Mouse (Mus musculus) kidney, postnatal 0 days (tissue): Measurements from ENCODE around the gene Klf16. TPM values are rescaled to one million over a fixed set of nuclear protein-coding genes. Genes with fewer than 3 reads are reported as not detected.
A peak's percentile ranks its signal among the peaks of the same experiment; 100 is the strongest.

Experiments
- ATAC-seq: fragments of 200-750 bp; cut with Nextera tagmentation; replicated peaks from 2 replicates; pipeline ENCODE4 v1.8.0; 2017; ENCODE audit warnings: low read depth, moderate number of reproducible peaks, moderate TSS enrichment, moderate library complexity; ENCODE audit not compliant: low FRiP score
- DNase-seq: peaks from one replicate; pipeline ENCODE4 v3.0.0-alpha.2; 2016; ENCODE audit warnings: low spot score
- H3K27ac ChIP-seq: fragments of 300-500 bp; sonication (generic); 2 replicates; pipeline ENCODE4 v1.5.1; 2014; ENCODE audit warnings: mild to moderate bottlenecking
- H3K27me3 ChIP-seq: fragments of 300-500 bp; sonication (generic); 2 replicates; pipeline ENCODE4 v1.6.1; 2014; ENCODE audit warnings: low read length, mixed read lengths; ENCODE audit not compliant: insufficient read depth
- H3K36me3 ChIP-seq: fragments of 300-500 bp; sonication (generic); 2 replicates; pipeline ENCODE4 v1.6.1; 2014; ENCODE audit warnings: low read length, mixed read lengths; ENCODE audit not compliant: insufficient read depth
- H3K4me1 ChIP-seq: fragments of 300-500 bp; sonication (generic); replicated peaks from 2 replicates; pipeline ENCODE4 v1.6.1; 2014; ENCODE audit warnings: antibody characterized with exemption, low read length, mixed read lengths; ENCODE audit not compliant: insufficient read depth
- H3K4me2 ChIP-seq: fragments of 300-500 bp; sonication (generic); 2 replicates; pipeline ENCODE4 v1.6.1; 2014; ENCODE audit warnings: mild to moderate bottlenecking, low read length, moderate library complexity, mixed read lengths
- H3K4me3 ChIP-seq: fragments of 300-500 bp; sonication (generic); replicated peaks from 2 replicates; pipeline ENCODE4 v1.5.1; 2014; ENCODE audit warnings: low read depth, low read length
- H3K9ac ChIP-seq: fragments of 300-500 bp; sonication (generic); 2 replicates; pipeline ENCODE4 v1.6.1; 2014; ENCODE audit warnings: low read depth, low read length
- H3K9me3 ChIP-seq: fragments of 300-500 bp; sonication (generic); replicated peaks from 2 replicates; pipeline ENCODE4 v1.6.1; 2016; ENCODE audit warnings: low read length, inconsistent platforms, mixed read lengths
- CTCF ChIP-seq: IDR thresholded peaks from 2 replicates; pipeline ENCODE4 v1.5.1; 2016; ENCODE audit warnings: antibody characterized with exemption, low read depth, mild to moderate bottlenecking, moderate library complexity
- WGBS: fragments of 180-500 bp; shearing (Covaris S2); extraction: QIAGEN DNeasy Blood & Tissue Kit; methylation state at CpG from one replicate; pipeline ENCODE4 v1.1.7; 2014; 5-methylcytosine and 5-hydroxymethylcytosine counted together
- polyA plus RNA-seq: library from polyadenylated mRNA; unstranded; fragments of >200 nt; fragmentation: Nextera tagmentation; extraction: Ambion mirVana; gene quantifications from 2 replicates; pipeline ENCODE4 v1.2.1, GENCODE M21; 2015

Klf16 gene
- polyA plus RNA-seq, 1 experiment from 2014 or later, result 8.8 TPM

DNA sequence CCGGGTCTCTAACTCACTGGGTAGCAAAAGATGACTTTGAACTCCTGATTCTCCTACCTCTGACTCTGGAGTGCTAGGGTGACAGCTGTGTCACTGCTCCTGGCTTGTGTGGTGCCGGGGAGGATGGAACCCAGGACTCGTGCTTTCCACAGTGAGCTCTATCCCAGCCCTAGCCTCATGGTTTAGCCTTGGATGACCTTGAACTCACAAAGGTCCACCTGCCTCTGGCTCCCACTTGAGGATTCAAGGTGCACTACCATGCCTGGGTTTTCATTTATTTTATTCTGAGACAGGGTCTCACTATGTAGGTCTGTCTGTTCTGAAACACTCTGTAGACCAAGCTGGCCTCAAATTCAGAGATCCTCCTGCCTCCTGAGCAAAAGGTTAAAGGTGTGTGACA lies 36.7 kb upstream of the Klf16 start:
- Histone ChIP-seq H3K4me3 (no peak overlapping the region), H3K36me3 (peaks cover 36% of the 10 kb centered on the region), H3K27me3 (no peaks in the 10 kb centered on the region), H3K27ac (no peak overlapping the region), H3K9ac (no peak overlapping the region), H3K9me3 (no peaks in the 10 kb centered on the region), H3K4me2 (no peak overlapping the region), H3K4me1 (no peaks in the 10 kb centered on the region)
- no peak for ATAC-seq
- WGBS, result 74% methylated on average over 3 of the region's 3 CpGs
- no peak for DNase-seq
- no peak for TF ChIP-seq CTCF

DNA sequence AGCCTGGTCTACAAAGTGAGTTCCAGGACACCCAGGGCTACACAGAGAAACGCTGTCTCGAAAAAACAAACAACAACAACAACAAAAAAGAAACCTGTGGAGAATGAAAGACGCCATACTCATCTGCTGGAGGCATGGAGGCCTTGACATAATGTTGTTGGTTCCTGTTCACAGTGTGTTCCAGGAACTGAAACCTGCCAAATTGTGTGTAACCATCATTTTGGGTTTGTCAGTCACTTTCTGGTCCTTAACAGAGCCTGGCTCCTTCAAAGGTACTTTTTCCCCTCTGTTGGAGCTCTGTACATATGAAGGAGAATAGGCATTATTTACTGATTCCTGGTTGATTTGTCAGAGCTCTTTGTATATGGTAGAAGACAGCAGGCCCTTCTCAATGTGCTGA lies 34.8 kb upstream of the Klf16 start:
- no peak overlapping the region for H3K4me3 ChIP-seq
- no peak overlapping the region for H3K27ac ChIP-seq
- no peaks in the 10 kb centered on the region for H3K4me1 ChIP-seq
- no peak overlapping the region for H3K4me2 ChIP-seq
- no peaks in the 10 kb centered on the region for H3K27me3 ChIP-seq
- TF ChIP-seq CTCF, result no peak
- 88% methylated on average over 3 of the region's 3 CpGs for WGBS
- peaks cover 51% of the 10 kb centered on the region for H3K36me3 ChIP-seq
- no peak for DNase-seq
- H3K9me3 ChIP-seq, result no peaks in the 10 kb centered on the region
- ATAC-seq, result no peak
- no peak overlapping the region for H3K9ac ChIP-seq

DNA sequence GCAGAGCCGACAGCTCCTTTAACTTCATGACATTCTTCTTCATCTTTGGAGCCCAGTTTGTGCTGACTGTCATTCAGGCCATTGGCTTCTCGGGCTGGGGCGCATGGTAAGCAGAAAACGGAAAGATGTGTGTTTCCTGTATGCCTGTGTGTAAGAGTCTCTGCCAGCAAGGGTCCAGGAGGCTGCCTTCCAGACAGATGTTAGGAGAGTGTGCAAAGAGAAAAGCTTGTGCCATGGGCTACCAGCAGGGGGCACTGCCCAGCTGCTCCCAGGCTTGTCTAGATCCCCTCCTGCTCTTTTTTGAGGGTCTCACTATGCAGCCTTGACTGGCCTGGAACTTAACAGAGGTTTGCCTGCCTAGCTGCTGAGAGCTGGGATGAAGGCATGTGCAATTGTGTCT lies 33.9 kb upstream of the Klf16 start:
- Histone ChIP-seq H3K27ac (no peak overlapping the region), H3K36me3 (peaks cover 58% of the 10 kb centered on the region), H3K4me3 (no peak overlapping the region), H3K9ac (no peak overlapping the region), H3K4me1 (no peaks in the 10 kb centered on the region), H3K27me3 (no peaks in the 10 kb centered on the region), H3K9me3 (no peaks in the 10 kb centered on the region), H3K4me2 (no peak overlapping the region)
- peak; percentile 81 for TF ChIP-seq CTCF
- no peak for ATAC-seq
- 72% methylated on average over 4 of the region's 4 CpGs for WGBS
- peak; percentile 69 for DNase-seq

DNA sequence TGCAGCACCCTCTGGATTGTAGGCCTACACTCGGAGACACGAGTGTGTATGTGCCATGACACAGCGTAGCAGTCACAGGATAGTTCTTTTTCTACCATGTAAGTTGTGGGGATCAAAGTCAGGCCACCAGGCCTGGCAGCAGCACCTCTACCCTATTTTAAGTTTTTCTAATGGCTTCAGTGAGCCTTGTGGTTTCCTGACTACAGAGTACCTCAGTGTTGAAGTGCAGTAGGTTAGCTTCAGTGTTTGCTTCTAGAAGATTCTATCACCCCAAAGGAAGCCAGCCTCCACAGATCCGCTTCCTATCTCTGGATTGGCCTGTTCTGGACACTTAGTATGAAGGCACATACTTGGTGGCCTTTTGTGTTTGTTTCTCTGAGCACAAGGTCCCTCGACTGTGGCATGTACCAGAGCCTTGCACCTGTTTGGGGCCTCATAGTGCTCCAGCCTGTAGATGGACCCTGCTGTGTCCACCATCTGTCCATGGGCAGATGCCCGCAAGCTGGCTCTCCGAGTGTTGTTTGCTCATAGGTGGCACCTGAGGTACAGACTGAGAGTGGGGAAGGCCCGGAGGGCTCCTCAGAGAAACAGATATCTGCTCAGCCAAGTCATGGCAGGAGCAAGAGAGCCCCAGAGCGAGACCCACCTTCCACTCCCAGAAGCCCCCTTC lies 33.1 kb upstream of the Klf16 start:
- H3K36me3 ChIP-seq, result peaks cover 51% of the 10 kb centered on the region
- 92% methylated on average over 9 of the region's 9 CpGs for WGBS
- H3K4me3 ChIP-seq, result no peak overlapping the region
- H3K4me2 ChIP-seq, result no peak overlapping the region
- DNase-seq (no peak), ATAC-seq (no peak)
- TF ChIP-seq CTCF, result no peak
- H3K27ac ChIP-seq, result no peak overlapping the region
- no peaks in the 10 kb centered on the region for H3K4me1 ChIP-seq
- no peak overlapping the region for H3K9ac ChIP-seq
- H3K9me3 ChIP-seq, result no peaks in the 10 kb centered on the region
- H3K27me3 ChIP-seq, result no peaks in the 10 kb centered on the region

DNA sequence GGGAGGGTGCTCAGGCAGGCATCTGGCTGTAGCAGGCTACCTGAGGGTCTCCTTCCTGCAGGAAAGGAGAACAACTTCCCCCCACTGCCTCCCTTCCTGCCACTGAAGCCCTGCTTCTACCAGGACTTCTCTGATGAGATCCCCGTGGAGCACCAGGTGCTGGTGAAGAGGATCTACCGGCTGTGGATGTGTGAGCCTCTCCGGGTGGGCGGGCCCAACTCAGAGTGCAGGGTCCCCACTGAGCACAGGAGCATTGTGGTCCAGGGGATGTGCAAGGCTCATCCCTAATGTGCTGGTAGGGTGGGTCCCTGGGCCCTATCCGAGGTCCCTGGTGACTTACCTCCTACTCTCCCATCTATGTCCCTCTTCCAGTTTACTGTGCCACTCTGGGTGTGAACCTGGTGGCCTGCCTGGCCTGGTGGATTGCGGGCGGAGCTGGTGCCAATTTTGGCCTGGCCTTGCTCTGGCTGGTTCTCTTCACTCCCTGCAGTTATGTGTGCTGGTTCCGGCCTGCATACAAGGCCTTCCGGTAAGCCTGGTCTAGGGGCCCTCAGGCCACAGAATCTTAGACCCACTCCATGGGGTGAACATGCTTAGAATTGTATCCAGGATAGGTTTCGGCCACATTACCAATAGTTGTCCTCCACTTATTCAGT lies 32.3 kb upstream of the Klf16 start:
- H3K27me3 ChIP-seq, result no peaks in the 10 kb centered on the region
- WGBS, result 90% methylated on average over 10 of the region's 10 CpGs
- no peak overlapping the region for H3K27ac ChIP-seq
- no peak for TF ChIP-seq CTCF
- no peak for ATAC-seq
- no peak overlapping the region for H3K4me3 ChIP-seq
- H3K9me3 ChIP-seq, result no peaks in the 10 kb centered on the region
- H3K9ac ChIP-seq, result no peak overlapping the region
- peaks cover 47% of the 10 kb centered on the region for H3K36me3 ChIP-seq
- no peak for DNase-seq
- H3K4me1 ChIP-seq, result no peaks in the 10 kb centered on the region
- H3K4me2 ChIP-seq, result no peak overlapping the region

DNA sequence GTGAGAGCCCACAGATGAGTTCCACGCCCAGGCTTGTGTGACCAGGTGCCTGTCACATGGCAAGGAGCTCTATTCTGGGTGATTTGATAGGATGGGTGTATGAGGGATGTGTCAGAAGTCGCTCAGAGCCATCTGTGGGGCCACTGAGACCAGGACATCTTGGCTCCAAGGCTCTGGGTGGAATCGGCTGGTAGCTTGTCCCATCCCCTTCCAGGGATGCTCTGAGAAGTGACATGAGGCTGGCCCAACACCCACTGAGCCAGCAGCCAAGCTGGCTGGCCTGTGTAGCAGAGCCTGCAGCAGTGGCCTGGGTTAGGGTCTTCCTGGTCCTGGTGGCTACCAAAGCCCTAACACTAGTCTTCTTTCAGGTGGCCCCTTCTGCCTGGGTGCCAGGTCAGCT lies 31.3 kb upstream of the Klf16 start:
- TF ChIP-seq CTCF, result no peak
- no peaks in the 10 kb centered on the region for H3K9me3 ChIP-seq
- no peak overlapping the region for H3K27ac ChIP-seq
- peaks cover 8% of the 10 kb centered on the region; the same call in 1 of the 2 replicates for H3K4me1 ChIP-seq
- ATAC-seq (no peak), DNase-seq (no peak)
- H3K27me3 ChIP-seq, result no peaks in the 10 kb centered on the region
- WGBS, result 93% methylated on average over 3 of the region's 3 CpGs
- H3K9ac ChIP-seq, result no peak overlapping the region
- H3K36me3 ChIP-seq, result peaks cover 41% of the 10 kb centered on the region
- no peak overlapping the region for H3K4me2 ChIP-seq
- no peak overlapping the region for H3K4me3 ChIP-seq
